Mouse (Mus musculus) C2C12 (cell line): ENCODE measurements at regions not wholly inside any gene's neighbourhood (a gene's known extent, or its start where the extent isn't known, plus 50 kb on each side); places are given as distances from the start of the nearest gene placed in this dataset.

Experiments
- CEBPB ChIP-seq: IDR thresholded peaks from one replicate; pipeline ENCODE4 v1.6.1; 2011; ENCODE audit warnings: low read depth, mild to moderate bottlenecking, control low read depth, moderate library complexity
- CTCF ChIP-seq: IDR thresholded peaks from one replicate; pipeline ENCODE4 v1.5.1; 2011; ENCODE audit not compliant: control insufficient read depth, insufficient read depth, insufficient read length
- FOSL1 ChIP-seq: IDR thresholded peaks from one replicate; pipeline ENCODE4 v1.8.0; 2011; ENCODE audit warnings: mild to moderate bottlenecking, low read length; ENCODE audit not compliant: poor library complexity, insufficient read depth, severe bottlenecking
- MAX ChIP-seq: IDR thresholded peaks from one replicate; pipeline ENCODE4 v1.6.1; 2011; ENCODE audit warnings: mild to moderate bottlenecking, control low read depth
- MYOD1 ChIP-seq: IDR thresholded peaks from one replicate; pipeline ENCODE4 v1.6.1; 2011; ENCODE audit warnings: low read depth; ENCODE audit not compliant: control insufficient read depth, insufficient read length
- USF1 ChIP-seq: IDR thresholded peaks from one replicate; pipeline ENCODE4 v1.6.1; 2011; ENCODE audit warnings: low read depth, mild to moderate bottlenecking, control low read depth, moderate library complexity

DNA sequence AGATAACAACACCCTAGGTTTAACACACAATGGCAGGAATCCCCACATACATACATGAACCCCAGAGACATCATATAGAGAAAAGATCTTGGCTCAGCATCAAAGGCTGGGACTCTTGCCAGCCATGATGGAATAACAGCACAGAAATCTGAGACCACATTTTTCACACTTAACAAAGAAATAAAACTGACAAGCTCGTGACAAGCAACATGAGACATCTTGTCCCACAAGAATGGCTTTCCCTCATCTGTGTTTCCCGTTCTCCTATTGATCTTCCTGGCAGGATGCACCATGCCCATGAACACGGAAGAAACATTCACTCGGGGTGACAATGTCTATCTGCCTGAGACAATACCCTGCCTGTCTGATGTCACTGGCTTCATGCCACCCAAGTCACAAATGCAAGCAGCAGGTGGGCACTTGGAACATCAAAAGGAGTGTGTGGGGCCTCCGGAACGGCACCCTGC, 235.0 kb upstream of the Pabpc6 start:
- TF ChIP-seq CTCF (no peak), MAX (no peak), CEBPB (no peak), USF1 (no peak), MYOD1 (no peak), FOSL1 (no peak)
